Mouse (Mus musculus): ENCODE measurements around the gene Yap1.
A peak's percentile ranks its signal among the peaks of the same experiment; 100 is the strongest.

Gene Yap1

DNA sequence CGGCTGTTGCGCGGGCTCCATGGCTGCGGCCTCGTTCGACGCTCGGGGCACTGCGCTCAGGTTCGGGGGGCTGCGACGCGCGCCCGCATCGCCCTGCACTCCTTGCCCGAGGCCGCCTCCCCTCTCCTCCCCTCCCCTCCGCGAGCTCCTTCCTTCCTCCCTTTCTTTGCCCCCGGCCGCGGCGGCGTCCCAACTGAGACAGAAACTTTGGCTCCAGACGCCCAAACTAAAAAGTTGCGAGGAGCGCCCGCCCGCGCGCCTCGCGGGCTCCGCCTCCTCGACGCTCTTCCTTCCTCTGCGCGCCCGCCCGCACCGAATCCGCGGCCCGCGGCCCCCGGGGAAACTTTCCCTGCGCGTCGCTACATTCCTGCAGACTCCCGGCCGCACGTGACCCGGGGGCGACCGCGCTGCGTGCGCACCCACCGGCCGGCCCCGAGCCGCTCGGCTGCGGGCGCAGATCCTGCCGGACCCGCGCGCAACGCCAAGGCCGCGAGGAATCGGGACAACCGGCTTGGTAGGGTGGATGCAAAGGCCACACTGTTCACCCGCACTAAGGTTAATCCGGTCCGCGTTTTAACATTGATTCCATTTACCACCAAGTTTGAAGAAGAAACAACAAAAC lies at the start of gene Yap1:
Yap1 (minus strand) TSS at position 227 of the 622 bp plus-strand sequence.
- DNase-seq (ENCODE audit: low read depth), result peak; percentile 61

DNA sequence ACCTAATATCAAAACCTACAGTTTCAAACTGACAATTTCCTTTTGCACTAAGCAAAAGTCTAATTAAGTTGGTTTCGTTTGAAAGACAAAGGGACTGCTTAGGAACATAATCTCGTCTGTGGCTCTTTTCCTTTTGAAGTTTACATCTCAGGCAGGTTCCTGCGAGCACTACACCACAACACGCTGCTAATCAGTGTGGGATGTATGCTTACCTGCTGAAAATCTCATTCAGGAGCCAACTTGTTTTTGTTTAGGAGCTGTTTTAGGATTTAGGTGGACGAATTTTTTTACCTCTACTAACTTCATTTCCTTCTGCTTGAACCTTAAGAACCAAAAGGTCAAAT lies 38.6 kb upstream of the Yap1 start:
- DNase-seq (ENCODE audit: low read depth), result no peak

DNA sequence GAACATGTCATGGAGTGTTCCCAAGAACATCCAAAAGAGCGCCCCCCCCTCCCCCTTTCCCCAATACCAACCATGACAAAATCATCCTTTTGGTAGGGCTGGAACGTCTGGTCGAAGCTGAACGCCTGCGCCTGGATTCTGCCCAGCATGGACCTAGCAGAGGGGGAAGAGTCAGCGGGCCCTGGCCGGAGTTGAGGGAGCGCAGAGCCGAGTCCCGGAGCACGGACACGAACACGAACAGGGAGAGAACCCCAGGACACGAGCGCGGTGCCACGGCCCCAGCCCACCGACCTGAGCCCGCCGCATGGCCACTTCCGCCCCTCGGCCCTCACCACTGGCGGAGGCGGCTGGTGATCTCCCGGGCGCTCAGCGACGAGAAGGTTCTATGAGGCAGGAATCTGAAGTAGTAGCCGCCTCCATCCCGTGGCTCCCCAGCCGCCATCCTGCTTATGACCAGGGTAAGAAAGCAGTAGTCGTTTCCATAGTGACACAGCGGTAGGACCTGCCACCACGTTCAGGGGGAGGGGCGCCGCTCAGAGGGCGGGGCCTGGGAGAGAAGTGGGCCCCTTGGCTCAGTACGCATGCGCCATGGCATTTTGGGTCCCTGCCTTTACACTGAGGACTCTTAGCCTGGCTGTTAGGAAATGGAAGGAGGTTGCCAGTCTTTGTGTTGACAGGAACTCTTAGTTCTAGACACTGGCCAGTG lies 38.1 kb upstream of the Yap1 start, which contains the start of gene Cfap300:
Cfap300 (minus strand) TSS at position 486 of the 706 bp plus-strand sequence.
- DNase-seq (ENCODE audit: low read depth), result peak; percentile 96

DNA sequence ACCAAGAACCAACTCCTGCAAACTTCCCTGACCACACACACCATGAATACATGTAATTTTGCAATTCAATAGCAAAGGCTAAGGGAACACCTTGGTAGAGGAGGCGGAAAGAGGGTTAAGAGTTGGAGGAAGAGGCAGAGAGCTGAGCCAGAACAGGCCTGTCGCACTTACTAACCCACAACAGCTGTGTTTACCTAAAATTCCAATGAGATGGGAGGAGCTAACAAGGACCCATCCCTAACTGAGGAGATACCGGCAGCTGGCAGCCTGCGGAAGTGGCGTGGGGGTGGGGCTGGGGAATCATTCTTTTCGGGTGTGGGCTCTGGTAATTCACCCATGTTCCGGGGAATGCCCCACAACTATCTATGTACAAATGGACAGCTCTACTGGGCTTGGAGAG lies 31.1 kb upstream of the Yap1 start:
- DNase-seq (ENCODE audit: low read depth), result no peak

DNA sequence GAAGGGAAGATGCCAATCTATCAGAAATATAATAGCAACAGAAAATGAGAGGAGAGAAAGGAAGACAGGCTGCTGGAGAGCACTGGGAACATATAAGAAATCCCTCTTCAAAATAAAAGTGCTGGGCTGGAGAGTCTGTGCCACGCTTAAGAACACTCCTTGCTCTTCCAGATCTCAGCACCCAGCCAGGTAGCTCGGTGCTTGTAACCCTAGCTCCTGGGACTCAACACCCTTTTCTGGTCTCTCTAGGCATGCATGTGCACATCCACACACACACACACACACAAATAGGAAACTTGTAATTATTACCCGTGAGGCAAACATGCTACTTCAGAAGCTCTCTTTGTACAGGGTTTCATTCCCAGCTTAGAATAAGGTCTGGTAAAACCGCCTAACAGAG lies 30.7 kb upstream of the Yap1 start:
- DNase-seq (ENCODE audit: low read depth), result no peak

GRCm38 (mm10) chr9:8034143-8034542 lies 29.7 kb upstream of the Yap1 start:
- DNase-seq (ENCODE audit: low read depth), result no peak

- DNase-seq (ENCODE audit: low read depth), result no peak
Observed at GRCm38 (mm10) chr9:8032847-8033246, 28.5 kb upstream of the Yap1 start.

- DNase-seq (ENCODE audit: low read depth), result no peak
Observed at GRCm38 (mm10) chr9:8018609-8019008, 14.2 kb upstream of the Yap1 start.

- peak; percentile 89 for DNase-seq (ENCODE audit: low read depth)
Observed at GRCm38 (mm10) chr9:8017253-8017913, 13.0 kb upstream of the Yap1 start.

GRCm38 (mm10) chr9:8003301-8004271 lies 810 bp downstream of the Yap1 start:
- DNase-seq (ENCODE audit: low read depth), result peak; percentile 38

GRCm38 (mm10) chr9:8002806-8003205 lies 1.6 kb downstream of the Yap1 start:
- DNase-seq (ENCODE audit: low read depth), result peak; percentile 17

DNA sequence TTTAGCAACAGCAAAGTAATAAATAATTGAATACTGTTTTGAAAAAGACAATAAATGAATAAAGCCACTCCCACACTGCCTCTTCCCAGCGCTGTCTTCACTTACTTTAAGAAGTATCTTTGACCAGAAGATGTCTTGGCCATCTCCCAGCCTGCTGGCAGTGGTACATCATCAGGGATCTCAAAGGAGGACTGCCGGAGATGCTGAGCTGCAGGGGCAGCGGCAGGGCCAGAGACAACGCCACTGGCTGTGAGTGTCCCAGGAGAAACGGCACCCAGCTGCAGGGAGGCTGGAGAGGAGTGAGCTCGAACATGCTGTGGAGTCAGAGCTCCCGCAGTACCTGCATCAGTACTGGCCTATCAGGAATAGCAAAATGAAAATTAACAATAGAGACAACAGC lies 3.0 kb downstream of the Yap1 start:
- no peak for DNase-seq (ENCODE audit: low read depth)

DNA sequence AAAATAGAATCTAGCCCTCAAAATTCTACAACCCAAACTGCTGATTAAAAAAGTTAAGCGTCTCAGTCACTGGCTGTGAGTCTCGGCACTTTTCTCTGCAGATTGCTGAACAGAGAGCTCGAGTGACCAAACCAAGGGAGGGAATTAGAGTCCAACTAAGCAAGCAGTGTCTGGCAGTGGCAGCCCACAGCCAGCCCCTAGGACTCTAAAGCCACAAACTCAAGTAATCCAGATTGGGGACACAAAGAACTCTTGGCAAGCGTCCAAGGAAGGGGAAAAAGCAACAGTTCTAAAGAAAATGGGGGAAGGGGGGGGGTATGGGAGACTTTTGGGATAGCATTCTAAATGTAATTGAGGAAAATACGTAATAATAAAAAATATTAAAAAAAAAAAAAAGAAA lies 10.1 kb downstream of the Yap1 start:
- DNase-seq (ENCODE audit: low read depth), result no peak

DNA sequence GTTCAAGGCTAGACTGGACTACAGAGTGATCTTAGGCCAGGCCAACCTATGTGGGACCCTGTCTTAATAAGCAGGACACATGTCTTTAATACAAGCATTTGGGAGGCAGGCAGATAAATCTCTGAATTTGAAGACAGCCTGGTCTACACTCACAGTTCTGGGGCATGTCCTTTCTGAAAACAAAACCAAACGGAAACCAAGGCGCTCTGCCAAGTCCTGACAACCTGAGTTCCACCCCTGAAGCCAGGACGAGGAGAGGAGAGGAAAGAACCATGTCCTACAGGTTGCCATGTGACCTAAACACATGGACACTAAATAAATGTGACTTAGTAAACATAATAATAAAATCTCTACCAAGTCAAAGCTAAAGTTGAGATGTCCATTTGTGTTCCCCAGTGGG lies 11.7 kb downstream of the Yap1 start:
- DNase-seq (ENCODE audit: low read depth), result no peak

GRCm38 (mm10) chr9:7990897-7991296 lies 13.5 kb downstream of the Yap1 start:
- no peak for DNase-seq (ENCODE audit: low read depth)

DNA sequence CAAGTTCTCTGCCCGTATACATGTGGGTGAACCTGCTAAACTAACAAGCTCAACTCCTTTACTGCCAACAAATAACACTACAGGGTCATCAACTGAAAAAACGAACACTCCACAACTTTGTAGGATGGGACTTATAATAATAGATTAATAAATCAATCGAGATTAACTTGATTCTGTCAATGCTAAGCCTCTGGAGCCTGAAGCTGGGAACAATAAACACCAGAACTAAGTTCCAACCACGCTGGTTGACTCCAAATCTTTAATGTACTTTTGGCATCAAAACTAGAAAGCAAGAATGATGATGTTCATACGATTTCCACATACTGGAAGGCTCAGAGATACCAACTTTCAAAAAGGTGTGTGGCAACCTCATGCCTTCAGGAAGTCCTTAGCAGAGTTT lies 17.3 kb downstream of the Yap1 start:
- no peak for DNase-seq (ENCODE audit: low read depth)

DNA sequence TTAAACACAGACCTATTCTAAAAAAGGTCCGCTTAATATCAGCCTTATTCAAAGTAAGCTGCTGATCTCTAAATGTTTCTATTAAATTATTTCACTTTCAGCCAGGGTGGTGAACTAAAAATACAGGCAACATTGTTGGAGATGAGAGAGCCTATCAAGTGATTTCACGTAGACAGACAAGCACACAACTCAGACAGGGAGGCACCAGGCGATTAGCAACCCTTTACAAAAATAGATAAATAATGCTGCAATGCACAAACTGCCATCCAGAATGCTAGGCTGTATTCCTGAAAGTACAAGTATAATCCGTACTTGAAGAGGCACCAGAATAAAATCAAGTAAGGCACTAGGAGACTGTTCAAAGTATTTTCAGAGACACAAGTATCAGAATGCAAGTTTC lies 20.1 kb downstream of the Yap1 start:
- DNase-seq (ENCODE audit: low read depth), result no peak

DNA sequence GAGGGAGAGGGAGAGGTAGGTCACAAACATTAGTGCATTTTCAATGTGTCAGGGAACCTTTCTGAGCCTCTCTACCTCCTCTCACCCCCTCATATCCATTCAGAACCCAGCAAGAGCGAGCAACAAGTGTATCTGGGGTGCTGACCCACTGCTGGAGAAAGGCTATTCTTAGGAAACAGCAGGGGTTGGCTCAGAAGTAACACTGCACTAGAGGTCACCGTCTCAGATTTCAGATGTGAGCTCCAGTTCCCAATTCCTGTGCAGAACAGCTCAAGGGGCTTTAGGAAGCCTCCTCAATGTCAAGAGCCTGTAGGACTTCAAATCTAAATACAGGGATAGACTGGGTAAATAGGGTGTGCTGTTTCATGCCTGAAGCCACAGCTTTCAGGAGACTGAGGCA lies 20.7 kb downstream of the Yap1 start:
- DNase-seq (ENCODE audit: low read depth), result no peak

GRCm38 (mm10) chr9:7980162-7980561 lies 24.2 kb downstream of the Yap1 start:
- DNase-seq (ENCODE audit: low read depth), result no peak

DNA sequence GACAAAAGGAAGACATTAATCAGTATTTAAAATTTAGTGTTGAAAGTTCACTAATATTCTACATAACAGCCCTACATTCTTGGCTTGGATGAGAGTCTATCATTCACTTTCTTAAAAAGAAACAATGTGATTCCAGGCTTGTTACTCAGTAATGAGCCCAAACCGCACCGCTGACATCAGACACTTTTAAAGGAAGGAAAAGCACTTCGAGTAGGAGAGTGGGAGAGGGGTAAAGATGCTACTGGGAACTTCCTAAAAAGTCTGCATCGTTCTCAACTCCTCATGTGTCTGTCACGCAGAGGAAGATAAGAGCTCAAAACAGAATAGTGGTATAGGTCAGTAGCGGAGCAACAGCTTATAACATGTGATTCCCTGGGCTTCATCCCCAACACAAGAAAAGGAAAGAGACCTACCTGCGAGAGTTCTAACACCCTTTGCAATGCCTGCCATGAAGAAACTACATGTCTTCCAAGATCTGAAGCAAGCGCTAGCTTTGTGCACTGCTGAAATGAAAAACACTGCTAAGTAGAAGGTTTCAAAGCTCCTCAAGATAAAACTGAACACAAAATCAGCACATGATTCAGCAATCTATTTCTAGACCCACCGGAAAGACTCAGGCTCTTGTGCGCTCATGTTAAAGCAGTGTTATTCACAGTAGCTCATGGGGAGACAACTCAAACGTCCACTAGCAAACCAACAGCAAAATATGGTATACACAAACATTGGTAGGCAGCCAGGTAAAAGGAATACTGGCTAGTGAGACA lies 25.1 kb downstream of the Yap1 start:
- DNase-seq (ENCODE audit: low read depth), result no peak

- DNase-seq (ENCODE audit: low read depth), result peak; percentile 17
Observed at GRCm38 (mm10) chr9:7978502-7978901, 25.9 kb downstream of the Yap1 start.
